Mouse (Mus musculus): Measurements from ENCODE around the gene Olfr1018. TPM values are rescaled to one million over a fixed set of nuclear protein-coding genes. Genes with fewer than 3 reads are reported as not detected.

Gene Olfr1018
- not detected for total RNA-seq (2021)
- long read RNA-seq, experiment 1: 0 reads
- long read RNA-seq, experiment 2: 0 reads

- no peak for DNase-seq
These were observed at the start of gene Olfr1018 for GRCm38 (mm10) chr2:85818179-85818578. Olfr1018 (plus strand) TSS chr2:85818479.

GRCm38 (mm10) chr2:85772413-85772812 lies 45.9 kb upstream of the Olfr1018 start, which contains the start of gene Olfr1014:
Olfr1014 (plus strand) TSS chr2:85772713.
- no peak for DNase-seq

GRCm38 (mm10) chr2:85781717-85782116 lies 36.6 kb upstream of the Olfr1018 start, which contains the start of gene Olfr1015:
Olfr1015 (plus strand) TSS chr2:85782017.
- DNase-seq: no peak

GRCm38 (mm10) chr2:85792331-85792730 lies 25.9 kb upstream of the Olfr1018 start:
- no peak for DNase-seq

GRCm38 (mm10) chr2:85802444-85802843 lies 15.8 kb upstream of the Olfr1018 start, which contains the start of gene Olfr1016:
Olfr1016 (minus strand) TSS chr2:85802544.
- no peak for DNase-seq

- no peak for DNase-seq
These were observed 13.8 kb upstream of the Olfr1018 start for GRCm38 (mm10) chr2:85804501-85804900.

- no peak for DNase-seq
These were observed 27.1 kb downstream of the Olfr1018 start, which contains the start of gene Olfr1019 for GRCm38 (mm10) chr2:85845383-85845782. Olfr1019 (minus strand) TSS chr2:85845483.

- no peak for DNase-seq
These were observed 28.5 kb downstream of the Olfr1018 start, which contains the start of gene Olfr1020 for GRCm38 (mm10) chr2:85846730-85847129. Olfr1020 (plus strand) TSS chr2:85847030.

- no peak for DNase-seq
These were observed 50.0 kb downstream of the Olfr1018 start, which contains the start of gene Olfr1022 for GRCm38 (mm10) chr2:85868294-85868693. Olfr1022 (plus strand) TSS chr2:85868594.

Other genes starting within 250 kb of the Olfr1018 start
- not detected for gene Olfr996, start 239.3 kb upstream of the Olfr1018 start, total RNA-seq (2021)
- gene Olfr998, start 229.5 kb upstream of the Olfr1018 start, total RNA-seq (2021): not detected
- gene Olfr1000, start 206.6 kb upstream of the Olfr1018 start, total RNA-seq (2021): not detected
- gene Olfr1002, start 167.8 kb upstream of the Olfr1018 start, total RNA-seq (2021): not detected
- gene Olfr154, start 154.0 kb upstream of the Olfr1018 start, total RNA-seq (2021): not detected
- gene Olfr1006, start 139.7 kb upstream of the Olfr1018 start, total RNA-seq (2021): not detected
- not detected for gene Olfr1008, start 129.0 kb upstream of the Olfr1018 start, total RNA-seq (2021)
- not detected for gene Olfr1009, start 103.1 kb upstream of the Olfr1018 start, total RNA-seq (2021)
- not detected for gene Olfr1012, start 55.7 kb upstream of the Olfr1018 start, total RNA-seq (2021)
- under 1 TPM in 1 of 2 experiments, not detected in 1; 0.07 TPM for gene Olfr1013, start 51.4 kb upstream of the Olfr1018 start, total RNA-seq (2021)
- gene Olfr1014, start 45.8 kb upstream of the Olfr1018 start, total RNA-seq (2021): not detected
- not detected for gene Olfr1015, start 36.5 kb upstream of the Olfr1018 start, total RNA-seq (2021)
- gene Olfr1016, start 15.9 kb upstream of the Olfr1018 start, total RNA-seq (2021): not detected
- gene Olfr1019, start 27.0 kb downstream of the Olfr1018 start, total RNA-seq (2021): not detected
- not detected for gene Olfr1020, start 28.6 kb downstream of the Olfr1018 start, total RNA-seq (2021)
- gene Olfr1022, start 50.1 kb downstream of the Olfr1018 start, total RNA-seq (2021): not detected
- gene Olfr1023, start 67.2 kb downstream of the Olfr1018 start, total RNA-seq (2021): not detected
- gene Olfr1024, start 86.6 kb downstream of the Olfr1018 start, total RNA-seq (2021): not detected
- gene Olfr1025-ps1, start 96.7 kb downstream of the Olfr1018 start, total RNA-seq (2021): not detected
- gene Olfr1026, start 103.1 kb downstream of the Olfr1018 start, total RNA-seq (2021): not detected
- gene Olfr1028, start 132.0 kb downstream of the Olfr1018 start, total RNA-seq (2021): not detected
- not detected for gene Olfr1029, start 155.4 kb downstream of the Olfr1018 start, total RNA-seq (2021)
- not detected for gene Olfr1030, start 160.8 kb downstream of the Olfr1018 start, total RNA-seq (2021)
- not detected for gene Olfr1031, start 171.8 kb downstream of the Olfr1018 start, total RNA-seq (2021)
- not detected for gene Olfr1032, start 187.1 kb downstream of the Olfr1018 start, total RNA-seq (2021)
- gene Olfr1033, start 202.2 kb downstream of the Olfr1018 start, total RNA-seq (2021): 1 to 10 TPM; 4.8 to 5.8 TPM
- under 1 TPM in 1 of 2 experiments, not detected in 1; 0.33 TPM for gene Olfr1034, start 227.4 kb downstream of the Olfr1018 start, total RNA-seq (2021)

All from adrenal gland, postnatal 36 days (tissue).